Mouse (Mus musculus) neural tube, embryonic 15.5 days (tissue): Measurements from ENCODE around the gene Fam81a. TPM values are rescaled to one million over a fixed set of nuclear protein-coding genes. Genes with fewer than 3 reads are reported as not detected.

Source experiments
- ATAC-seq: fragments of 200-750 bp; cut with Nextera tagmentation; 2 replicates; pipeline ENCODE4 v1.8.0; 2017; ENCODE audit warnings: mild to moderate bottlenecking, moderate TSS enrichment, moderate library complexity; ENCODE audit not compliant: low FRiP score
- H3K27ac ChIP-seq: fragments of 300-500 bp; sonication (generic); replicated peaks from 2 replicates; pipeline ENCODE4 v1.5.1; 2015; ENCODE audit warnings: mild to moderate bottlenecking, inconsistent platforms
- H3K27me3 ChIP-seq: fragments of 300-500 bp; sonication (generic); replicated peaks from 2 replicates; pipeline ENCODE4 v1.6.1; 2015; ENCODE audit warnings: inconsistent platforms
- H3K36me3 ChIP-seq: fragments of 300-500 bp; sonication (generic); 2 replicates; pipeline ENCODE4 v1.6.1; 2015; ENCODE audit warnings: inconsistent platforms
- H3K4me1 ChIP-seq: fragments of 300-500 bp; sonication (generic); 2 replicates; pipeline ENCODE4 v1.6.1; 2015; ENCODE audit warnings: inconsistent platforms
- H3K4me2 ChIP-seq: fragments of 300-500 bp; sonication (generic); 2 replicates; pipeline ENCODE4 v1.6.1; 2015; ENCODE audit warnings: inconsistent platforms, mild to moderate bottlenecking, moderate library complexity
- H3K4me3 ChIP-seq: fragments of 300-500 bp; sonication (generic); replicated peaks from 2 replicates; pipeline ENCODE4 v1.5.1; 2015; ENCODE audit warnings: mild to moderate bottlenecking, inconsistent platforms
- H3K9ac ChIP-seq: fragments of 300-500 bp; sonication (generic); replicated peaks from 2 replicates; pipeline ENCODE4 v1.6.1; 2015; ENCODE audit warnings: mild to moderate bottlenecking, inconsistent platforms
- H3K9me3 ChIP-seq: fragments of 300-500 bp; sonication (generic); replicated peaks from 2 replicates; pipeline ENCODE4 v1.6.1; 2016; ENCODE audit warnings: inconsistent platforms
- WGBS: fragments of 180-500 bp; shearing (Covaris S2); methylation state at CpG from one replicate; pipeline ENCODE4 v1.1.7; 2015; ENCODE audit warnings: mixed read lengths; 5-methylcytosine and 5-hydroxymethylcytosine counted together
- polyA plus RNA-seq: library from polyadenylated mRNA; unstranded; fragments of >200 nt; fragmentation: Nextera tagmentation; extraction: Ambion mirVana; gene quantifications from 2 replicates; pipeline ENCODE4 v1.2.1, GENCODE M21; 2015

Gene Fam81a
- polyA plus RNA-seq, 1 experiment from 2014 or later = 9.5 TPM

DNA sequence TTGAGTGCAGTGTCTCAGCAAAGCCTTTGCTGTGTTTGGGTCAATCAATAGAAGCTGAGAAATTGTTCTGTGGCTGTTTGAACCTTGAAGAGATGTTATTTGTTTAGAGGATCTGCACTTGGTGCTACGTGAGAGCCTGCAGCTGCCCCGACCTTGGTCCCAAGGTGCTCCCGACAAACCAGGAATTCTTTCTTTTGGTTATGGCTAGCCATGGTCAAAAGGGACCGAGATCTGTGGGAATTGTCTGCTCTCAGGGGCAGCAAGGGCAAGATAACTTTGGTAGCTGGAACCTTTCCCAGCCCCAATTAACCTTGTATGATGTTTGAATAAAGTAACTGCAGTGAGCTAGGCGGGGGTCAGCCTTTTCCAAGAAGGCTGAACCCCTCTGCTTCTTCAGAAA, 34.2 kb downstream of the Fam81a start:
- no peaks in the 10 kb centered on the region for H3K27me3 ChIP-seq
- no peaks in the 10 kb centered on the region for H3K36me3 ChIP-seq
- peaks cover 13% of the 10 kb centered on the region for H3K4me1 ChIP-seq
- no peak overlapping the region for H3K4me3 ChIP-seq
- no peak for ATAC-seq
- no peak overlapping the region for H3K9ac ChIP-seq
- H3K4me2 ChIP-seq = no peak overlapping the region
- H3K9me3 ChIP-seq = no peaks in the 10 kb centered on the region
- no peak overlapping the region for H3K27ac ChIP-seq
- 81% methylated on average over 5 of the region's 5 CpGs for WGBS

- no peaks in the 10 kb centered on the region for H3K4me1 ChIP-seq
- H3K4me3 ChIP-seq = no peak overlapping the region
- no peaks in the 10 kb centered on the region for H3K9me3 ChIP-seq
- H3K9ac ChIP-seq = no peak overlapping the region
- 83% methylated on average over 5 of the region's 5 CpGs for WGBS
- H3K36me3 ChIP-seq = no peaks in the 10 kb centered on the region
- H3K27me3 ChIP-seq = no peaks in the 10 kb centered on the region
- ATAC-seq = no peak
- no peak overlapping the region for H3K27ac ChIP-seq
- no peak overlapping the region for H3K4me2 ChIP-seq
Observed at GRCm38 (mm10) chr9:70105573-70105972, 36.8 kb downstream of the Fam81a start.

- 0 out of 2 replicates have a peak, but pooled peaks cover 8% of the 10 kb centered on the region for H3K36me3 ChIP-seq
- no peak for ATAC-seq
- H3K27me3 ChIP-seq = no peaks in the 10 kb centered on the region
- H3K9me3 ChIP-seq = no peaks in the 10 kb centered on the region
- H3K9ac ChIP-seq = no peak overlapping the region
- WGBS = 54% methylated on average over 8 of the region's 8 CpGs
- H3K27ac ChIP-seq = no peak overlapping the region
- H3K4me3 ChIP-seq = no peak overlapping the region
- H3K4me1 ChIP-seq = no peaks in the 10 kb centered on the region
- H3K4me2 ChIP-seq = no peak overlapping the region
Observed at GRCm38 (mm10) chr9:70103106-70103505, 39.3 kb downstream of the Fam81a start.

- ATAC-seq = no peak
- no peak overlapping the region for H3K9ac ChIP-seq
- no peaks in the 10 kb centered on the region for H3K27me3 ChIP-seq
- 89% methylated on average over 2 of the region's 2 CpGs for WGBS
- no peak overlapping the region for H3K27ac ChIP-seq
- H3K4me2 ChIP-seq = no peak overlapping the region
- no peaks in the 10 kb centered on the region for H3K9me3 ChIP-seq
- H3K4me3 ChIP-seq = no peak overlapping the region
- H3K4me1 ChIP-seq = no peaks in the 10 kb centered on the region
- H3K36me3 ChIP-seq = 0 out of 2 replicates have a peak, but pooled peaks cover 8% of the 10 kb centered on the region
Observed at GRCm38 (mm10) chr9:70097542-70097941, 44.8 kb downstream of the Fam81a start.

GRCm38 (mm10) chr9:70095016-70095415, 47.3 kb downstream of the Fam81a start:
- no peak overlapping the region for H3K4me3 ChIP-seq
- no peaks in the 10 kb centered on the region for H3K4me1 ChIP-seq
- ATAC-seq = no peak
- WGBS = 70% methylated on average over 6 of the region's 6 CpGs
- no peaks in the 10 kb centered on the region for H3K9me3 ChIP-seq
- no peaks in the 10 kb centered on the region for H3K27me3 ChIP-seq
- H3K36me3 ChIP-seq = 0 out of 2 replicates have a peak, but pooled peaks cover 8% of the 10 kb centered on the region
- H3K9ac ChIP-seq = no peak overlapping the region
- H3K4me2 ChIP-seq = no peak overlapping the region
- H3K27ac ChIP-seq = no peak overlapping the region

GRCm38 (mm10) chr9:70090541-70090940, 51.8 kb downstream of the Fam81a start:
- no peak for ATAC-seq
- H3K4me1 ChIP-seq = peaks cover 11% of the 10 kb centered on the region
- no peaks in the 10 kb centered on the region for H3K36me3 ChIP-seq
- H3K27ac ChIP-seq = no peak overlapping the region
- no peak overlapping the region for H3K4me2 ChIP-seq
- H3K9me3 ChIP-seq = no peaks in the 10 kb centered on the region
- WGBS = 82% methylated on average over 10 of the region's 10 CpGs
- no peaks in the 10 kb centered on the region for H3K27me3 ChIP-seq
- H3K9ac ChIP-seq = no peak overlapping the region
- no peak overlapping the region for H3K4me3 ChIP-seq

DNA sequence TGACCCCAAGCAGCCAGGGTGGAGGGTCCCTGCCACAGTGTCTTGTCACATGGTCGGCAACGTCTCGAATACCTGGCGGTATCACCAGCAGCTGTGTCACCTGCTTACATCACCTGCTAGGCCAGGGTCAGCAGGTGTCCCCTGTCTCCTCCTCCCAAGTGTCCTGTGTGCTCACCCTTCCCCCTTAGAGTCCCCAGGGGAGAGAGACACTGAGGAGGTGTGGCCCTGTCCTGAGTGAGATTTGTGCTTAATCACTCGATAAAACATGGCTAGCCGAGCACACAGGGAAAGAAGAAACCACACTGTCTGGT, 53.6 kb downstream of the Fam81a start:
- Histone ChIP-seq H3K27ac (no peak overlapping the region), H3K4me1 (peaks cover 11% of the 10 kb centered on the region)

DNA sequence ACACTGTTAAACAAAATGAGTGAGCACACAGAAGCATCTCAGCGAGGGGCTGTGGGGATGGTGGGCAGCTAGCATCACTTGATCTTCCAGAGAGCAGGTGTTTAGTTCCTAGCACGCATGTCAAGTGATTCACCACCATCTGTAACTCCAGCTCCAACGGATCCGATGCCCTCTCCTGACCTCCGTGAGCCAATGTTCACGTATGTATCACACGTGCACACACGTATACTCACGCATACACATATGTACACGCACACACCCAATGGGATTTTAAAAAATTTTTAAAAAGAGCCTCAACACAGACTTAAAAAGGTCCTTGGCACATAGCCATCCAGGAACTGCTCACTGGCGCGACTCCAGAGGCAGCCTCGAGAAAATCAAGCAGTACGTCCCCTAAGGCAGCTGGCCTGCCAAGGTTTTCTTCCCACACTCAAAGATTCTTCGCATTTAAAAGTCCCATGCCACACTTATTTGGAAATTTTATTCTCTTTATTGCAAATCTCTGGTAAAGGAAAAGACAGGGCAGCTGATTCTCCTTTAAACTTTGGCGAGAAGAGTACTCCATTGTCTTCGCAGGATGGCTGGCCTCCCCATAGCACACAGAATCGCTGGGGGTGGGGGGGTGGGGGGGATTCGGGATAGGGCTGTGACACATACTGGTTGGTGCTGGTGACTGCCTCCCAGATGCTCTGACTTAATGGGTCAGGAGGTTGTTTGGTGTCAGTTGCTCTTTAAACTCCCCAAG, 54.1 kb downstream of the Fam81a start:
- Histone ChIP-seq H3K36me3 (no peaks in the 10 kb centered on the region), H3K27me3 (no peaks in the 10 kb centered on the region), H3K9ac (no peak overlapping the region), H3K9me3 (no peaks in the 10 kb centered on the region), H3K4me2 (no peak overlapping the region), H3K4me1 (peaks cover 11% of the 10 kb centered on the region), H3K4me3 (no peak overlapping the region), H3K27ac (no peak overlapping the region)
- no peak for ATAC-seq
- WGBS = 56% methylated on average over 19 of the region's 19 CpGs

More for the DNA sequence above, 53.6 kb downstream of the Fam81a start:
- no peaks in the 10 kb centered on the region for H3K27me3 ChIP-seq
- no peaks in the 10 kb centered on the region for H3K9me3 ChIP-seq
- no peak overlapping the region for H3K9ac ChIP-seq
- ATAC-seq = no peak
- no peak overlapping the region for H3K4me3 ChIP-seq
- H3K36me3 ChIP-seq = no peaks in the 10 kb centered on the region
- 80% methylated on average over 6 of the region's 6 CpGs for WGBS
- no peak overlapping the region for H3K4me2 ChIP-seq

- H3K4me2 ChIP-seq = no peak overlapping the region
- no peak overlapping the region for H3K9ac ChIP-seq
- no peaks in the 10 kb centered on the region for H3K36me3 ChIP-seq
- ATAC-seq = no peak
- no peaks in the 10 kb centered on the region for H3K27me3 ChIP-seq
- peaks cover 11% of the 10 kb centered on the region for H3K4me1 ChIP-seq
- H3K9me3 ChIP-seq = no peaks in the 10 kb centered on the region
- no peak overlapping the region for H3K27ac ChIP-seq
- 68% methylated on average over 5 of the region's 5 CpGs for WGBS
- no peak overlapping the region for H3K4me3 ChIP-seq
Observed at GRCm38 (mm10) chr9:70087379-70087778, 55.0 kb downstream of the Fam81a start.

GRCm38 (mm10) chr9:70086091-70086490, 56.3 kb downstream of the Fam81a start:
- no peak overlapping the region for H3K4me3 ChIP-seq
- ATAC-seq = no peak
- WGBS = 39% methylated on average over 6 of the region's 6 CpGs
- H3K27ac ChIP-seq = no peak overlapping the region
- no peaks in the 10 kb centered on the region for H3K27me3 ChIP-seq
- H3K9me3 ChIP-seq = no peaks in the 10 kb centered on the region
- H3K36me3 ChIP-seq = no peaks in the 10 kb centered on the region
- no peak overlapping the region for H3K9ac ChIP-seq
- peaks cover 11% of the 10 kb centered on the region for H3K4me1 ChIP-seq
- no peak overlapping the region for H3K4me2 ChIP-seq

GRCm38 (mm10) chr9:70084107-70084506, 58.3 kb downstream of the Fam81a start:
- no peak overlapping the region for H3K27ac ChIP-seq
- no peaks in the 10 kb centered on the region for H3K27me3 ChIP-seq
- H3K4me1 ChIP-seq = peaks cover 11% of the 10 kb centered on the region
- WGBS = 69% methylated on average over 11 of the region's 11 CpGs
- no peak overlapping the region for H3K9ac ChIP-seq
- no peaks in the 10 kb centered on the region for H3K36me3 ChIP-seq
- H3K4me3 ChIP-seq = no peak overlapping the region
- H3K4me2 ChIP-seq = no peak overlapping the region
- ATAC-seq = no peak
- H3K9me3 ChIP-seq = no peaks in the 10 kb centered on the region

DNA sequence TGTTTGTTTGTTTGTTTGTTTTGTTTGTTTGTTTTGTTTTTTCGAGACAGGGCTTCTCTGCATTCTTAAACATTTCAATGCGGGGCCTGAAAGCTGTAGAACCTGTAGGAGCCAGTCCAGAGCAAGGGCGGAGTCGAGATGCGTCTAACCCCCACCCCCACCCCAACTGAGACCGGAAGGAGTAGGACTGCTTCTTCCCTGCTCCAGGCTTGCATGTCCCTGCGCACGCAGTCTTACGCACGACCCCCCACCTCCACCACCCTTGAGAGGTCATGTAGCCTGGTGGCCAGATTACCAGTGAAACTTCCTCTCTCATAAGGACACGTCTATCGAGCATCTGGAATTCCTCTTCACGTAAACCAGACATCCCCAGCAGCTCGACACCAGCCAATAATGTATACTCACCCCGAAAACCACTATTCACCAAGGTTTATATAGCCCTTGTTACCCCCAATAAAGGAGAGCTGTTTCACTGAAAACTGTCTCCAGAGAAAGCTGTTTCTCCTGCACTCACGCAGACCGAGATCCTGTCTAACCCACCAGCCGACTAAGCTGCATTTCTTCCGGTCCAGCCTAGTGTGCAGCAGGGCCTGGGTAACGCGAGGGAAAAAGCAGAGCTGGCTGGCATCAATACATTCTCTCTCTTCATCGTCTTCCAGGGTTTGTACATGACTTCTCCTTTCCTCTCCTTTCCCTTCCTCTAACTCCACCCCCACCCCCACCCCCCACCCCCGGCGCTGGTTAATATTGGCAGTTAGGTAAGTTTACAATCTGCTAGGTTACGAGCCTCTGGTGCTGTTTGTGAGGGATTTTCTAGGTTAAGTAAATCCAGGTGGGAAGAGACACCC, 59.8 kb downstream of the Fam81a start:
- no peaks in the 10 kb centered on the region for H3K9me3 ChIP-seq
- H3K9ac ChIP-seq = no peak overlapping the region
- no peaks in the 10 kb centered on the region for H3K27me3 ChIP-seq
- WGBS = 65% methylated on average over 25 of the region's 25 CpGs
- no peak overlapping the region for H3K4me3 ChIP-seq
- H3K4me1 ChIP-seq = 0 out of 2 replicates have a peak, but pooled peaks cover 3% of the 10 kb centered on the region
- ATAC-seq = no peak
- no peak overlapping the region for H3K27ac ChIP-seq
- no peaks in the 10 kb centered on the region for H3K36me3 ChIP-seq
- no peak overlapping the region for H3K4me2 ChIP-seq
